Mouse (Mus musculus) ES-E14 (cell line): ENCODE data around the gene Cct2. TPM values are rescaled to one million over a fixed set of nuclear protein-coding genes. Genes with fewer than 3 reads are reported as not detected.
A peak's percentile ranks its signal among the peaks of the same experiment; 100 is the strongest.
"Not testable (repeated sequence)": the region's sequence is repeated elsewhere in the genome, so short reads cannot be mapped to it uniquely, and the experiment has no call there.

ENCODE experiments used
- DNase-seq: peaks from one replicate; pipeline ENCODE4 v3.0.0-alpha.2; 2013; ENCODE audit warnings: low read depth, low spot score
- H3K27ac ChIP-seq: 2 replicates; pipeline ENCODE4 v1.5.1; 2012; ENCODE audit warnings: low read depth, mild to moderate bottlenecking, low read length, moderate library complexity, mixed read lengths; ENCODE audit not compliant: poor library complexity, insufficient read depth, severe bottlenecking
- H3K36me3 ChIP-seq: 2 replicates; pipeline ENCODE4 v1.6.1; 2012; ENCODE audit warnings: mild to moderate bottlenecking, low read length, moderate library complexity, mixed read lengths; ENCODE audit not compliant: control insufficient read depth, poor library complexity, insufficient read depth, severe bottlenecking
- H3K4me1 ChIP-seq, 2 experiments: fragments of 150-350 bp in 1 of 2; sonication (generic) in 1 of 2; 2 replicates each; pipeline ENCODE4 v1.6.1; 2012; ENCODE audit warnings: low read length in 2 of 2, mild to moderate bottlenecking in 1 of 2, mixed read lengths in 1 of 2; ENCODE audit not compliant: control insufficient read depth in 2 of 2, insufficient read depth in 2 of 2, poor library complexity in 1 of 2
- H3K4me3 ChIP-seq, 2 experiments: fragments of 150-350 bp in 1 of 2; sonication (generic) in 1 of 2; 2 replicates each; pipeline ENCODE4 v1.5.1; 2012; ENCODE audit warnings: low read length in 2 of 2, low read depth in 1 of 2, mild to moderate bottlenecking in 1 of 2, mixed read lengths in 1 of 2; ENCODE audit not compliant: insufficient read depth in 1 of 2, poor library complexity in 1 of 2, severe bottlenecking in 1 of 2
- H3K9ac ChIP-seq: 2 replicates; pipeline ENCODE4 v1.6.1; 2012; ENCODE audit warnings: low read depth, mild to moderate bottlenecking, low read length, mixed read lengths; ENCODE audit not compliant: poor library complexity, insufficient read depth, severe bottlenecking
- H3K9me3 ChIP-seq: fragments of 150-350 bp; sonication (generic); 2 replicates; pipeline ENCODE4 v1.6.1; 2012; ENCODE audit warnings: low read depth, mild to moderate bottlenecking, low read length; ENCODE audit not compliant: control insufficient read depth, insufficient read depth
- CHD2 ChIP-seq: IDR thresholded peaks from 2 replicates; pipeline ENCODE4 v1.6.1; 2014; ENCODE audit warnings: mild to moderate bottlenecking, low read depth, low read length, inconsistent platforms
- HCFC1 ChIP-seq: IDR thresholded peaks from 2 replicates; pipeline ENCODE4 v1.6.1; 2012; ENCODE audit warnings: low read length, inconsistent platforms, borderline replicate concordance; ENCODE audit not compliant: insufficient read depth
- MAFK ChIP-seq: IDR thresholded peaks from 2 replicates; pipeline ENCODE4 v1.6.1; 2014; ENCODE audit warnings: mild to moderate bottlenecking, low read depth, low read length, inconsistent platforms; ENCODE audit not compliant: insufficient read depth
- ZC3H11A ChIP-seq: IDR thresholded peaks from 2 replicates; pipeline ENCODE4 v1.6.1; 2012; ENCODE audit warnings: low read depth, mild to moderate bottlenecking, inconsistent platforms, low read length, borderline replicate concordance
- ZNF384 ChIP-seq: IDR thresholded peaks from 2 replicates; pipeline ENCODE4 v1.6.1; 2012; ENCODE audit warnings: low read depth, low read length, inconsistent platforms
- in situ Hi-C, 2 experiments: fragments of 600-800 bp; cut with MboI; formaldehyde crosslinking; loops; one replicate each; pipeline ENCODE4 v1.15.1; 2025; ENCODE audit warnings: low sequenced_read_pairs in 2 of 2, inconsistent platforms in 1 of 2; ENCODE audit not compliant: unreplicated experiment in 2 of 2
- total RNA-seq: library from RNA; depleted of rRNA; stranded (reverse); fragments of 300-350 nt; gene quantifications from 2 replicates; pipeline ENCODE4 v1.2.3, GENCODE M21; 2012

Gene Cct2
- total RNA-seq, 1 experiment, result 441 TPM

DNA sequence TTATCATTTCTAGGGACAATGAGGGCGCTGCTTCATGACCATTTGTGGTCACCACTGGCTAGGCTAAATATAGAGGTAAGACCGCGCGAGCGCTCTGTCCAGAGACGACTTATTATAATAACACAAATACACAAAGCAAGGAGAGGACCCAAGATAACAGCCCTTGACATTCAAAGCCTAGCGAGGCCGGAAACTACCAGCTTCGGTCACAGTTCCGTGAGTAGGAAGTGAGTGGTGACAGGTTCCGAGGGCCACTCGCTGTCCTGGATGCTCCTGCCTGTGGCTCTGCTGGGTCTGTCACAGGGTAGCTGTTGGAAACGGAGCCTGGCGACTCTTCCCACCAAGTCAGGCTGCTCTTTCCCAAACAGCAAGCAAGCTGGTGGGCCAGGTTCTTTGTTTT is 21.3 kb downstream of the Cct2 start:
- Histone ChIP-seq H3K36me3 (no peaks in the 10 kb centered on the region), H3K9ac (no peak overlapping the region), H3K4me1 (peaks cover 7 to 10% of the 10 kb centered on the region in 2 experiments), H3K9me3 (no peaks in the 10 kb centered on the region), H3K27ac (no peak overlapping the region), H3K4me3 (no peak overlapping the region)
- DNase-seq, result no peak
- no peak for TF ChIP-seq MAFK
- no peak for TF ChIP-seq ZC3H11A
- TF ChIP-seq ZNF384, result no peak
- TF ChIP-seq CHD2, result no peak
- TF ChIP-seq HCFC1, result no peak
- in situ Hi-C loops, result no loop called here

DNA sequence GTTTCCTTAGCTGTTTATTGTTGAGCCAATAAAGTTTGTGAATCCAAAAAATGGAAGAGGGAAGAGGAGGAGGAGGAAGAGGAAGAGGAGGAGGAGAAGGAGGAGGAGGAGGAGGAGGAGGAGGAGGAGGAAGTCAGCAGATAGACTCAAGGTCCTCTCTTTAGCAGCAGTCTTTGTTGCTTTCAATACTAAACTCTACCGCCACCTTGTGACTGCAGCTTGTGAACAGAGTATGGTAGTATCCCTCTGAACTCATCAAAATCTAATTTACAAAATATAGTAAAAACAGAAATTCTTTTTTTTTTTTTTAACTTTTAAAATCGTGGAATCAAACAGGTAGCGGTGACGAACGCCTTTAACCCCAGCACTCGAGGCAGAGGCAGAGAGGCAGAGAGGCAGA is 23.3 kb downstream of the Cct2 start:
- H3K4me3 ChIP-seq, result no peak overlapping the region
- H3K9me3 ChIP-seq, result no peaks in the 10 kb centered on the region
- peaks cover 5 to 11% of the 10 kb centered on the region in 2 experiments; a peak in 3 of 4 replicates for H3K4me1 ChIP-seq
- TF ChIP-seq CHD2 (no peak), ZC3H11A (no peak; the same call in 1 of the 2 replicates), ZNF384 (no peak)
- no peak overlapping the region for H3K27ac ChIP-seq
- no peaks in the 10 kb centered on the region for H3K36me3 ChIP-seq
- DNase-seq, result no peak
- in situ Hi-C loops, result no loop called here
- no peak overlapping the region for H3K9ac ChIP-seq

DNA sequence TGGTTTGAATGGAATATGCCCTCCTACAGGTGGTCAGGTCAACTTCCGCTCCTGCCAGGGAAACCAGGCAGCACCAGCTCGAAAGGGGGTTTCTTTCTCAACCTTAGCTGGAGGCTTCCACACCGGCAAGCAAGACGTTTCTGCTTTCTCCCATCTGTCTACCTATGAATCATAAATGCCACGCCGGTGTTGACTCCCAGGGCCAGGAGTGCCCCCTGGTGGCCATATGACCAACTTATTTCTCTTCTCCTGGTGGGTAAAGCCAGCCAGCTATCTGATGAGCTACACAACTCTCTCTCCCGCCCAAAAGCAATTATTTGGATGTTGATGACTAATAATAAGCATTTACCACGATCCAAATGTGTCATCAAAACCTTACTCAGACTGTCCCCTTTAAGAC is 29.8 kb downstream of the Cct2 start:
- H3K4me1 ChIP-seq, result peaks cover 0 to 16% of the 10 kb centered on the region in 2 experiments; a peak in 2 of 4 replicates
- peak; percentile 62 for DNase-seq
- H3K36me3 ChIP-seq, result no peaks in the 10 kb centered on the region
- no peak for TF ChIP-seq HCFC1
- TF ChIP-seq CHD2, result no peak
- no peak for TF ChIP-seq ZNF384
- no peak for TF ChIP-seq MAFK
- TF ChIP-seq ZC3H11A, result no peak; the same call in 1 of the 2 replicates
- in situ Hi-C loops, result no loop called here
- H3K27ac ChIP-seq, result no peak overlapping the region
- H3K9me3 ChIP-seq, result no peaks in the 10 kb centered on the region
- H3K9ac ChIP-seq, result no peak overlapping the region
- H3K4me3 ChIP-seq, result no peak overlapping the region

DNA sequence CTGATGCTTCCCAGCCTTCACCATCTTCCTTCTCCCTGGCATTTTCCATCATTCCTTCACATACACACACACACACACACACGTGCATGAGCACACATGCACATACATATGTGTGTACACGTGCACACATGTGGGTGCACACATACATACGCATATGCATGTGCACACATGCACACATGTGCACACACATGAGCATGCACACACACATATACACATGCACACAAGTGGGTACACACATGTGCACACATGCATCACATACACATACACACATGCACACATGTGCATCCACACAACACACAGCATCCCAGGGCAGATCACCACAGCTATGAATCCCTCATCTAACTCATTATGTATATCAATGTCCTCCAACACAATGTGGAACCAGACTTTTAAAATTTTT is 32.5 kb downstream of the Cct2 start:
- Histone ChIP-seq H3K9me3 (no peaks in the 10 kb centered on the region), H3K9ac (no peak overlapping the region), H3K27ac (no peak overlapping the region), H3K4me1 (peaks cover 0 to 16% of the 10 kb centered on the region in 2 experiments; a peak in 2 of 4 replicates), H3K4me3 (no peak overlapping the region), H3K36me3 (no peaks in the 10 kb centered on the region)
- TF ChIP-seq HCFC1 (no peak), CHD2 (no peak), ZC3H11A (no peak), MAFK (no peak), ZNF384 (no peak)
- no peak for DNase-seq
- in situ Hi-C loops, result no loop called here

DNA sequence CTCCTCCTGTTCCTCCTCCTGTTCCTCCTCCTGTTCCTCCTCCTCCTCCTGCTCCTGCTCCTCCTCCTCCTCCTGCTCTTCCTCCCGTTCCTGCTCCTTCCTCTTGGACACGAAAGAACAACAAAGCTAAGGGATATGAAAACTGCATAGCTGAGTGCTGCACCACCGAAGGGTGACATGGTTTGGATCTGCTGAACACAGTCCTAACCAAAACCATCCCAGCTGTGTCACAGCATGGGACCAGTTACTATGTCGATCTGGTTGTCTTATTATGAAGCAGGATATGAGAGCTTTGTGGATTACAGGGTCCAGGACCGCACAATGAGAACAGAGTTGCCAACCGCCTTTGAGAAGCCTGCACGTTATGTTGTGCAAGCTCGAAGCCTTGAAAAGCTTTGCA is 37.4 kb downstream of the Cct2 start:
- TF ChIP-seq MAFK, result no peak
- no peak for TF ChIP-seq ZC3H11A
- TF ChIP-seq ZNF384, result no peak
- no peak for TF ChIP-seq CHD2
- TF ChIP-seq HCFC1, result no peak
- in situ Hi-C loops, result no loop called here
- H3K9ac ChIP-seq, result no peak overlapping the region
- H3K4me3 ChIP-seq, result no peak overlapping the region
- no peaks in the 10 kb centered on the region for H3K36me3 ChIP-seq
- H3K9me3 ChIP-seq, result no peaks in the 10 kb centered on the region
- no peak for DNase-seq
- H3K27ac ChIP-seq, result no peak overlapping the region
- H3K4me1 ChIP-seq, result 0 out of 4 replicates have a peak, but pooled peaks cover 0 to 2% of the 10 kb centered on the region in 2 experiments

DNA sequence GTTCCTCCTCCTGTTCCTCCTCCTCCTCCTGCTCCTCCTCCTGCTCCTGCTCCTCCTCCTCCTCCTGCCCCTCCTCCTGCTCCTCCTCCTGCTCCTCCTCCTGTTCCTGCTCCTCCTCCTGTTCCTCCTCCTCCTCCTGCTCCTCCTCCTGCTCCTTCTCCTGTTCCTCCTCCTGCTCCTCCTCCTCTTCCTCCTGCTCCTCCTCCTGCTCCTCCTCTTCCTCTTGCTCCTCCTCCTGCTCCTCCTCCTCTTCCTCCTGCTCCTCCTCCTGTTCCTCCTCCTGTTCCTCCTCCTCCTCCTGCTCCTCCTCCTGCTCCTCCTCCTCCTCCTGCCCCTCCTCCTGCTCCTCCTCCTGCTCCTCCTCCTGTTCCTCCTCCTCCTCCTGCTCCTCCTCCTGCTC is 37.8 kb downstream of the Cct2 start:
- H3K4me3 ChIP-seq, H3K27ac ChIP-seq, H3K9ac ChIP-seq, H3K4me1 ChIP-seq, H3K9me3 ChIP-seq, DNase-seq, H3K36me3 ChIP-seq, in situ Hi-C loops: not testable (repeated sequence)
